Mouse (Mus musculus): ENCODE results near the gene Mrtfa. TPM values are rescaled to one million over a fixed set of nuclear protein-coding genes. Genes with fewer than 3 reads are reported as not detected.

Mrtfa gene
- polyA plus RNA-seq, 1 experiment from 2014 or later: 6.1 TPM

DNA sequence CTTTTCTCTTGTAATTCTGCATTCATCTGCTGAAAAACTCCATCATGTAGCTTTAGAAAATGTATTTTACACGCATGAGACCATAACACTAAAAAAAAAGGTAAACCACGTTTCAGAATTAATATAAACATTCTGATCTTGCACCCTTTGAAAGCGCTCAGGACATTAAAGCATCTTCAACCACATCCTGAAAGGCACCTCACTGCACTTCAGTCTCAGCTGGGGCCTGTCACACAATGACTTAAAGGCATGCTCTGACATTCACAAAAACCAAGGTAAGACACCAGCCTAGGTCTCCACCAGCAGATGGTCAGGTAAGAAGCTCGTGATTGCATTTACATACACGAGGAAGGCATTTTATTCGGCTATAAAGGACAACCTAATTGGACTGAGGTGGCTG lies 92.7 kb downstream of the Mrtfa start:
- H3K9me3 ChIP-seq (replicated peaks; ENCODE audit: control insufficient read depth, low read length): no peaks in the 10 kb centered on the region
- WGBS (ENCODE audit: insufficient replicate concordance): 63% methylated on average over 6 of the region's 6 CpGs
- no peak for ATAC-seq (ENCODE audit: low read depth)
- no peak overlapping the region for H3K4me2 ChIP-seq (ENCODE audit: low read depth, low read length)
- no peak overlapping the region for H3K4me3 ChIP-seq (ENCODE audit: low read depth, low read length)
- no peak overlapping the region for H3K9ac ChIP-seq (ENCODE audit: low read depth, low read length)
- no peak overlapping the region for H3K27ac ChIP-seq (ENCODE audit: low read length)
- H3K36me3 ChIP-seq (ENCODE audit: control insufficient read depth, insufficient read depth): no peaks in the 10 kb centered on the region
- no peaks in the 10 kb centered on the region for H3K27me3 ChIP-seq (ENCODE audit: control insufficient read depth, insufficient read depth, low read depth, low read length)
- H3K4me1 ChIP-seq (ENCODE audit: control insufficient read depth, low read depth, low read length): peaks cover 3% of the 10 kb centered on the region; the same call in 1 of the 2 replicates

DNA sequence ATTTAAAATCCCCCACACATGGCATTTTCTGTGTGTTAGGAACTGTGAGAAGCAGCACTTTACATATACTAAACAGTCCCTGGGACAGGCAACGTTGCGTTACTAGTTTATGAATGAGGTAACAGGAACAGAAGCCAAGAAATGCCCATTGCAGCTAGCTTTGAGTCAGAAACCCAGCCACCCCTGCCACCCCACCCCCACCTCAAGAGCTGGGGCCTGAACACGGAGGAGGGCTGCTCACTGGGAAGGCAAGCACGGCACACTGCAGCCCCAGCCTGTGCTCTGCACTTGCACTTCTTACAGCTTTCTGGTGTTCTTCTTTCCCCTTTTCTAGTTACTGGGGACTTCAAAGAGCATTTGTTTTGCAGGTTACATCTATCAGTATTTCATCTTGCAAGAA lies 93.1 kb downstream of the Mrtfa start:
- no peak overlapping the region for H3K4me3 ChIP-seq (ENCODE audit: low read depth, low read length)
- no peak overlapping the region for H3K4me2 ChIP-seq (ENCODE audit: low read depth, low read length)
- no peaks in the 10 kb centered on the region for H3K36me3 ChIP-seq (ENCODE audit: control insufficient read depth, insufficient read depth)
- ATAC-seq (ENCODE audit: low read depth): no peak
- H3K9ac ChIP-seq (ENCODE audit: low read depth, low read length): no peak overlapping the region
- H3K9me3 ChIP-seq (replicated peaks; ENCODE audit: control insufficient read depth, low read length): no peaks in the 10 kb centered on the region
- 43% methylated on average over 4 of the region's 4 CpGs for WGBS (ENCODE audit: insufficient replicate concordance)
- H3K27ac ChIP-seq (ENCODE audit: low read length): no peak overlapping the region
- H3K27me3 ChIP-seq (ENCODE audit: control insufficient read depth, insufficient read depth, low read depth, low read length): no peaks in the 10 kb centered on the region
- H3K4me1 ChIP-seq (ENCODE audit: control insufficient read depth, low read depth, low read length): peaks cover 3% of the 10 kb centered on the region; the same call in 1 of the 2 replicates

DNA sequence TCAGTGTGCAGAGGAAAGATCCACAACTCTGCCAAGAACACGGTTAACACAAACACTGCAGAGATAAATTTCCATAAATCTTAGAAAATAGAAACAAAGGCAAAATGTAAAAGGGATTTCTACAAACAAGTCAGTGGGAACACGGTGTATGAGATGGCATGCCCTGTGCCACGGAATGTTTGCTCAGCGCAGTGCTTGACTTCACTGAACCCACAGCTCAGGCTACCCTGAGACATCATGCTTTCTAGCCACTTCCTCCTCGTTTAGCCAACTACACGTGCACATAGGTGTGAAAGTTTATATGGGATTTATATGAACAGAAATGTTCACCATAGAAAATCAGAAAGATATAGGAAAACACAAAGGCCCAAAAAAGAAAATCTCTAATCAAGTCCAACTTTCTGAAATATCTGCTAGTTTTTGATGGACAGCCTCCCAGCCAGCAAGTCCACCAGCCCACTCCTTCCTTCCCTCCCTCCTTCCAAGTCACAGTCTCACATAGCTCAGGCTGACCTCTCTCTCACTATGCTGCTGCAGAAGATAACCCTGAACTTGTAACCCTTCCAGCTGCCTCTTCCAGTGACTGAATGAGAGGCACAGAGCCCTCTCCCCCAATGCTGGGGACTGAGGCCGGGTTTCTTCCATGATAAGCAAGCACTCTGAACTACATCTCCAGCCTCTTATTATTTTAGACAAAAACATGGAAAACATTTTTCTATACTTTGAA lies 94.1 kb downstream of the Mrtfa start:
- Histone ChIP-seq H3K4me2 (ENCODE audit: low read depth, low read length) (no peak overlapping the region), H3K9ac (ENCODE audit: low read depth, low read length) (no peak overlapping the region), H3K27ac (ENCODE audit: low read length) (no peak overlapping the region), H3K27me3 (ENCODE audit: control insufficient read depth, insufficient read depth, low read depth, low read length) (no peaks in the 10 kb centered on the region), H3K4me3 (ENCODE audit: low read depth, low read length) (no peak overlapping the region), H3K36me3 (ENCODE audit: control insufficient read depth, insufficient read depth) (no peaks in the 10 kb centered on the region), H3K9me3 (replicated peaks; ENCODE audit: control insufficient read depth, low read length) (no peaks in the 10 kb centered on the region), H3K4me1 (ENCODE audit: control insufficient read depth, low read depth, low read length) (peaks cover 3% of the 10 kb centered on the region; the same call in 1 of the 2 replicates)
- 49% methylated on average over 7 of the region's 7 CpGs for WGBS (ENCODE audit: insufficient replicate concordance)
- ATAC-seq (ENCODE audit: low read depth): no peak

DNA sequence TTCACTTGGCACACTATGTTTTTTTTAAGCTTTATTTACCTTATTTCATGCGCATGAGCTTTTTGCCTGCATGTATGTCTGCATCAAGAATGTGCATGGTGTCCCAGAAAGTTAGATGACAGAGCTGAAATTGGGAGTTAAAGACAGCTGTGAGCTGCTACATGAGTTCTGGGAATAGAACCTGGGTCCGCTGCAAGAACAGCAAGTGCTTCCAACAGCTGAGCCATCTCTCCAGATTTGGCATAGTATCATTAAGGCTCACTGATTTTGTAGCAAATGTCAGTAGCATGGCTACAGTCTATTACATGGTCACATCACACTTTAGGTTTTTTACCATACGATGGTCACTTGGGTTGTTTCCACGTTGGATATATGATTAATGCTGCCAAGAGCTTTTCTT lies 97.5 kb downstream of the Mrtfa start:
- H3K36me3 ChIP-seq (ENCODE audit: control insufficient read depth, insufficient read depth): no peaks in the 10 kb centered on the region
- ATAC-seq (ENCODE audit: low read depth): no peak

DNA sequence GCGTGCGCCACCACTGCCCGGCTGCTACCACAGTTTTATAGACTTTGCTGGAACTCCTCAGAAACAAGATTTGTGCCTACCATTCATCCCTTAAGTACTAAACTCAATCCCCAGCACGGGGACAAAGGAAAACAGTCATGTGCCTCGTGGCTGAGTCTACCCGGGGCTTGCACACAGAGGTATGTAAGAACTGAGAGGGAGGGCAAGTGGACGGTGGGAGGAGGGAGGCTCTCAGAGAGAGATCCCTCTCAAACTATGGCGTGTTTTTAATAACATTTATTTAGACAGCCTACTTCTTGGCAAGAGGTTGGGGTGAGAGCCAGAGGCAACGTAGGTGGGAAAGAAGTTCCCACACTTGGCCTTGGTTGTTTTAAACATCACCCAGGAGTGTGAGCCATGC lies 98.8 kb downstream of the Mrtfa start:
- ATAC-seq (ENCODE audit: low read depth): no peak

More for the DNA sequence above, 97.5 kb downstream of the Mrtfa start:
- Histone ChIP-seq H3K27ac (ENCODE audit: low read length) (no peak overlapping the region), H3K9me3 (replicated peaks; ENCODE audit: control insufficient read depth, low read length) (no peaks in the 10 kb centered on the region), H3K27me3 (ENCODE audit: control insufficient read depth, insufficient read depth, low read depth, low read length) (no peaks in the 10 kb centered on the region), H3K4me2 (ENCODE audit: low read depth, low read length) (no peak overlapping the region), H3K9ac (ENCODE audit: low read depth, low read length) (no peak overlapping the region), H3K4me1 (ENCODE audit: control insufficient read depth, low read depth, low read length) (peaks cover 3% of the 10 kb centered on the region; the same call in 1 of the 2 replicates), H3K4me3 (ENCODE audit: low read depth, low read length) (no peak overlapping the region)
- 71% methylated on average over 4 of the region's 4 CpGs for WGBS (ENCODE audit: insufficient replicate concordance)

DNA sequence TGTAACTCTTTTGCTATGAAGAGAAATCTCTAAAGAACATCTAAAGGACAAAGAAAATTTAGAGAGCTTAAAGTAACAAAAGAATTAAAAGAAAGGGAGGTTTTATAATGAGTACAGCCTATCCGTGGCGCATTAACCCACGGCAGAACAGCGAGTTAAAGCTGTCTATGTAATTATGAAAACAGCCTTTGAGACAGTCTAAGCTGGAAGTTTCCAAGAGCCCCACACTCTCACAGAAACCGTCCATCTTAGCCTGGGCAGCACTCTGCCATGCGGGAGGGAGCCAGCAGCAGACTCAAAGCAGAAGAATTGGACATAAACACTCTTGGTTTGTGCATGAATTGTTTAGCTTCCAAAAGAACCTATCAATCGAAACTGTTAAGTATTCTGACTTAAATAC lies 103.0 kb downstream of the Mrtfa start:
- Histone ChIP-seq H3K27ac (ENCODE audit: low read length) (no peak overlapping the region), H3K9ac (ENCODE audit: low read depth, low read length) (no peak overlapping the region), H3K27me3 (ENCODE audit: control insufficient read depth, insufficient read depth, low read depth, low read length) (no peaks in the 10 kb centered on the region), H3K36me3 (ENCODE audit: control insufficient read depth, insufficient read depth) (no peaks in the 10 kb centered on the region), H3K4me3 (ENCODE audit: low read depth, low read length) (no peak overlapping the region), H3K9me3 (replicated peaks; ENCODE audit: control insufficient read depth, low read length) (no peaks in the 10 kb centered on the region), H3K4me1 (ENCODE audit: control insufficient read depth, low read depth, low read length) (no peaks in the 10 kb centered on the region), H3K4me2 (ENCODE audit: low read depth, low read length) (no peak overlapping the region)
- 66% methylated on average over 7 of the region's 7 CpGs for WGBS (ENCODE audit: insufficient replicate concordance)
- ATAC-seq (ENCODE audit: low read depth): no peak

More for the DNA sequence above, 98.8 kb downstream of the Mrtfa start:
- H3K9ac ChIP-seq (ENCODE audit: low read depth, low read length): no peak overlapping the region
- no peaks in the 10 kb centered on the region for H3K4me1 ChIP-seq (ENCODE audit: control insufficient read depth, low read depth, low read length)
- H3K9me3 ChIP-seq (replicated peaks; ENCODE audit: control insufficient read depth, low read length): no peaks in the 10 kb centered on the region
- no peaks in the 10 kb centered on the region for H3K36me3 ChIP-seq (ENCODE audit: control insufficient read depth, insufficient read depth)
- H3K27me3 ChIP-seq (ENCODE audit: control insufficient read depth, insufficient read depth, low read depth, low read length): no peaks in the 10 kb centered on the region
- H3K4me3 ChIP-seq (ENCODE audit: low read depth, low read length): no peak overlapping the region
- WGBS (ENCODE audit: insufficient replicate concordance): 68% methylated on average over 9 of the region's 9 CpGs
- H3K4me2 ChIP-seq (ENCODE audit: low read depth, low read length): no peak overlapping the region
- H3K27ac ChIP-seq (ENCODE audit: low read length): no peak overlapping the region

DNA sequence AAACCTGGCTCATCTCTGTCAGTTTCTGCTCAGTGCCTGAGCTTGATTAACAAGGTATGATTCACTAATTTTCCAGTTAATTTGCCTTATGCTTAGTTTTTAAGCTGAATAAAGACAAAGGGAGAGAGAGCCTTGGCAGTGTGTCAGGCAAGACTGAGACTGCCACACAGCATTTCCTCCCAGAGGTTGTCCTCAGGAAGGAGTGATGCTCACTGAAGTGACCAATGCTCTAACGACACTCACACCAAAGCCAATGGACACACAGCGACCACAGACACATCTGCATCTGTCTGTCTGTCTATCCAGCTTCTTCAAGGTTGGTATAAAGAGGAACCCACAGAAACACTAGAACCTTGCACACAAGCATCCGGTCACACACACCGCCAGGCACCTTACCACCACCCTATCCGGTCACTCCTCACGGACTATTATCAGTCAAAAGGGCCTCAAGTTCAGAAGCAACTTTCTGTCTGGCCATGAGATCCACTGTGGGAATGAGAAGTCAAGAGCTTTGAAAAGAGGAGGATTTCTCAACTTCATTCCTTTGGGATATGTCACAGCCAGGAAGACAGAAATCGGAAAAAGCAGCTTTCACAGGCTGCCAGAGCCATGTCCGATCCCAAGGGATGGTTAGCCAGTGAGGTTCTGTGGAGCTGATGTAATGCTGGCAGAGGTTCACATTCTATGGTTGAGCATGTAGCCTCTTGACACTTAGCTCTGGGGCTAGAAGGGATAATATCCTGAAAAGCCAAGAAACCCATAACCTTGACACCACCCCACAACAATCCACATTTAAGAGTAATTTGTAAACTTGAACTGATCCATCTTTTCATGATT lies 103.7 kb downstream of the Mrtfa start:
- Histone ChIP-seq H3K27ac (ENCODE audit: low read length) (no peak overlapping the region), H3K36me3 (ENCODE audit: control insufficient read depth, insufficient read depth) (no peaks in the 10 kb centered on the region), H3K4me2 (ENCODE audit: low read depth, low read length) (no peak overlapping the region), H3K9me3 (replicated peaks; ENCODE audit: control insufficient read depth, low read length) (no peaks in the 10 kb centered on the region), H3K4me1 (ENCODE audit: control insufficient read depth, low read depth, low read length) (no peaks in the 10 kb centered on the region), H3K27me3 (ENCODE audit: control insufficient read depth, insufficient read depth, low read depth, low read length) (no peaks in the 10 kb centered on the region), H3K9ac (ENCODE audit: low read depth, low read length) (no peak overlapping the region), H3K4me3 (ENCODE audit: low read depth, low read length) (no peak overlapping the region)
- no peak for ATAC-seq (ENCODE audit: low read depth)
- WGBS (ENCODE audit: insufficient replicate concordance): 71% methylated on average over 8 of the region's 8 CpGs

DNA sequence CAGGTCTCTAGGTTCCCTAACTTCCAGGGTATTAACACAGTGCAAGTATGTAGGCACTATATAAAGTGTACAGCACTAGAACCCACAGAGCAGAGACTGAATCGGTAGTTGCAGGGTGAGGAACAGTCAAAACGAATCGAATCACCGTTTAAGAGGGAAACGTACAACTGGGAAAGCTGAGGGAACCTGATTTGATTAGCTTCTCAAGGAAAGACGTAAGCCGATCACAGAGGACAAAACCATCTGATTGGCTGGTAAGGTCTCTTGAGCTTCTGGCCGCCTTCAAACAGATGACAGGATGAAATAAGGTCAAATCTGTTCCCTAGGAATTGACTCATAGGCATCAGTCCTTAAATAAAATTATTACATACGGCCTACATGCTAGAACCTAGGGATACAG lies 106.7 kb downstream of the Mrtfa start:
- H3K4me1 ChIP-seq (ENCODE audit: control insufficient read depth, low read depth, low read length): no peaks in the 10 kb centered on the region
- no peak overlapping the region for H3K4me3 ChIP-seq (ENCODE audit: low read depth, low read length)
- no peak overlapping the region for H3K9ac ChIP-seq (ENCODE audit: low read depth, low read length)
- WGBS (ENCODE audit: insufficient replicate concordance): 77% methylated on average over 9 of the region's 9 CpGs
- no peaks in the 10 kb centered on the region for H3K9me3 ChIP-seq (replicated peaks; ENCODE audit: control insufficient read depth, low read length)
- no peak overlapping the region for H3K4me2 ChIP-seq (ENCODE audit: low read depth, low read length)
- H3K27ac ChIP-seq (ENCODE audit: low read length): no peak overlapping the region
- H3K36me3 ChIP-seq (ENCODE audit: control insufficient read depth, insufficient read depth): no peaks in the 10 kb centered on the region
- H3K27me3 ChIP-seq (ENCODE audit: control insufficient read depth, insufficient read depth, low read depth, low read length): no peaks in the 10 kb centered on the region
- no peak for ATAC-seq (ENCODE audit: low read depth)

DNA sequence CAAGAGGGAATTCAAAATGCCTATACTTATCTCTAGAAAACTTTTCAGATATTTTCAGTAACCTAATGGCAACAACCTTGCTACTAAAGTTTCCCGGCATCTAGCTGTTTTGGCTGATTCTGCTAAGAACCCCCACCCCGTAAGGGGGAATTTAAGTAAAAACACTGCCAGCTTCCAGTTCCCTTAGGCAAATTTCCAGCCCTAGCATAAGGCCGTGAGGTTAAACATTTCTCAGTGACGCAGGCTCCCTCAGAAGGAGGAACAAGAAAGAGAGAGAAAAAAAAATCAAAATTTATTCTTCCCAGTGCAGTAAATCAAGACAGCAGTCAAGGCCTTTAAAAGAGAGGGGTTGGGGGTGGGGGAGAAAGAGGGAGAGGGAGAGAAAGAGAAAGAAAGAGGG lies 107.3 kb downstream of the Mrtfa start:
- no peak overlapping the region for H3K9ac ChIP-seq (ENCODE audit: low read depth, low read length)
- WGBS (ENCODE audit: insufficient replicate concordance): 71% methylated on average over 4 of the region's 4 CpGs
- H3K27me3 ChIP-seq (ENCODE audit: control insufficient read depth, insufficient read depth, low read depth, low read length): no peaks in the 10 kb centered on the region
- ATAC-seq (ENCODE audit: low read depth): no peak
- H3K4me1 ChIP-seq (ENCODE audit: control insufficient read depth, low read depth, low read length): no peaks in the 10 kb centered on the region
- H3K27ac ChIP-seq (ENCODE audit: low read length): no peak overlapping the region
- no peak overlapping the region for H3K4me3 ChIP-seq (ENCODE audit: low read depth, low read length)
- H3K4me2 ChIP-seq (ENCODE audit: low read depth, low read length): no peak overlapping the region
- H3K36me3 ChIP-seq (ENCODE audit: control insufficient read depth, insufficient read depth): no peaks in the 10 kb centered on the region
- no peaks in the 10 kb centered on the region for H3K9me3 ChIP-seq (replicated peaks; ENCODE audit: control insufficient read depth, low read length)
